Mouse (Mus musculus) layer of hippocampus, postnatal 14 days (tissue): ENCODE measurements at regions not wholly inside any gene's neighbourhood (a gene's known extent, or its start where the extent isn't known, plus 50 kb on each side); places are given as distances from the start of the nearest gene placed in this dataset.

ENCODE experiments used
- DNase-seq, 2 experiments: peaks; one replicate each; pipeline ENCODE4 v3.0.0; 2021 to 2022; ENCODE audit warnings: low spot score in 2 of 2, mixed read lengths in 1 of 2

- DNase-seq: peak; percentile 29 to 64
Measured at GRCm38 (mm10) chr16:25087741-25088648, 198.6 kb upstream of the Tprg start.

- DNase-seq: no peak
Measured at GRCm38 (mm10) chr16:25088649-25089019, 198.0 kb upstream of the Tprg start.

GRCm38 (mm10) chr16:25104165-25104564, 182.5 kb upstream of the Tprg start:
- DNase-seq: no peak

- DNase-seq: peak in 1 of 2 experiments; percentile 20
Measured at GRCm38 (mm10) chr16:25104603-25105002, 182.0 kb upstream of the Tprg start.

- DNase-seq: no peak
Measured at GRCm38 (mm10) chr16:25140164-25140563, 146.5 kb upstream of the Tprg start.

- DNase-seq: no peak
Measured at GRCm38 (mm10) chr16:25147486-25147885, 139.1 kb upstream of the Tprg start.

- no peak for DNase-seq
Measured at GRCm38 (mm10) chr16:25149186-25149585, 137.4 kb upstream of the Tprg start.

GRCm38 (mm10) chr16:25176870-25177269, 109.7 kb upstream of the Tprg start:
- no peak for DNase-seq

- no peak for DNase-seq
Measured at GRCm38 (mm10) chr16:25178055-25178454, 108.6 kb upstream of the Tprg start.

GRCm38 (mm10) chr16:25181939-25182338, 104.7 kb upstream of the Tprg start:
- DNase-seq: peak; percentile 16 to 74

GRCm38 (mm10) chr16:25197079-25197478, 89.5 kb upstream of the Tprg start:
- DNase-seq: no peak

GRCm38 (mm10) chr16:25198844-25199243, 87.8 kb upstream of the Tprg start:
- no peak for DNase-seq

GRCm38 (mm10) chr16:25199984-25200383, 86.6 kb upstream of the Tprg start:
- DNase-seq: no peak

GRCm38 (mm10) chr16:25201094-25201770, 85.4 kb upstream of the Tprg start:
- DNase-seq: no peak

GRCm38 (mm10) chr16:25213250-25213649, 73.4 kb upstream of the Tprg start:
- no peak for DNase-seq

- no peak for DNase-seq
Measured at GRCm38 (mm10) chr16:25220552-25220951, 66.1 kb upstream of the Tprg start.

- no peak for DNase-seq
Measured at GRCm38 (mm10) chr16:25224801-25225200, 61.8 kb upstream of the Tprg start.
